ENCODE assay signal across 9 mouse cellular contexts in the genomic region with DNA sequence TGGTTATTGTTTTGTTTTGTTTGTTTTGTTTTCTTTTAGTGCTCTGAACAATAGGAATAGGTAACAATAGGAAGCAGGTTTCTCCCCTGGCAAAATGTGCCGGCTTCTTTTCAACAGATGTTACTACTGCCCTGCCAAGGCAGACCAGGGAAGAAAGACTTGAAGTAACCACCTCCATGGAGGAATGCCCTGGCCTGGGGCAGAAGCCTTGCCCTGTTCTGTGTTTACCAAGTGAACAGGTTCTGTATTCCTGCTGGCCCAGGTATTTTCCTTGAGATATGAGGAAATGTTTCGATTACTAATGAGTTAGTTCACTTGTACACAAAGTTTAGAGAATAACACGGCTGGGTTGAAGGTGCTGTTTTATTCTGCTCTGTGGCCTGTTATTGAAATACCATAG. TPM values are rescaled to one million over a fixed set of nuclear protein-coding genes. Genes with fewer than 3 reads are reported as not detected.
DNase-seq lines count a peak whose midpoint lies in the region; ATAC-seq lines count a peak whose summit lies in the region.
"Had no signal": no experiment of that assay in that cellular context is flagged by ENCODE, and none has a peak within 500 bp of the region (broad histone marks: within the 10 kb centered on the region; RNA-seq: fewer than 3 reads in every experiment).

No protein-coding gene starts in this region.

- H3K4me1 ChIP-seq in heart, embryonic 11.5 days (ENCODE audit: control insufficient read depth, insufficient read depth, low read length), result peaks cover 5% of the 10 kb centered on the region; the same call in 1 of the 2 replicates
- H3K4me1 ChIP-seq in forebrain, embryonic 13.5 days, result peaks cover 28% of the 10 kb centered on the region
- H3K4me1 ChIP-seq in kidney, embryonic 15.5 days, result peaks cover 19% of the 10 kb centered on the region
- peaks cover 7% of the 10 kb centered on the region for H3K4me1 ChIP-seq in midbrain, embryonic 12.5 days

- DNase-seq in heart, adult 18-20 months, result no peak
- DNase-seq in left cerebral cortex, postnatal 10 days (ENCODE audit: extremely low spot score in 1 of 2, low spot score in 2 of 2), result no peak
- DNase-seq in frontal cortex, postnatal 10 days (ENCODE audit: low spot score in 2 of 2), result no peak
- no peak for DNase-seq in B cell, adult 2 months
- DNase-seq: layer of hippocampus, adult 9-11 months had no signal

- WGBS in heart, embryonic 11.5 days (ENCODE audit: insufficient replicate concordance), result 53% methylated on average over 3 of the region's 3 CpGs
- 66% methylated on average over 3 of the region's 3 CpGs for WGBS in forebrain, embryonic 13.5 days
- 57% methylated on average over 3 of the region's 3 CpGs for WGBS in kidney, embryonic 15.5 days
- WGBS in midbrain, embryonic 12.5 days, result 62% methylated on average over 3 of the region's 3 CpGs

- no peaks in the 10 kb centered on the region for H3K9me3 ChIP-seq in heart, embryonic 11.5 days (replicated peaks; ENCODE audit: control insufficient read depth, low read length)
- no peaks in the 10 kb centered on the region for H3K9me3 ChIP-seq in forebrain, embryonic 13.5 days (replicated peaks)
- no peaks in the 10 kb centered on the region for H3K9me3 ChIP-seq in kidney, embryonic 15.5 days (replicated peaks)
- no peaks in the 10 kb centered on the region for H3K9me3 ChIP-seq in midbrain, embryonic 12.5 days

- intact Hi-C loops in left cerebral cortex, postnatal 10 days (cut with DNase I), result no loop called here

- no peak overlapping the region for H3K9ac ChIP-seq in heart, embryonic 11.5 days (ENCODE audit: low read depth, low read length)
- H3K9ac ChIP-seq in forebrain, embryonic 13.5 days, result peak overlapping the region; percentile 91; the same call in 1 of the 2 replicates
- H3K9ac ChIP-seq in kidney, embryonic 15.5 days, result 0 out of 2 replicates have a peak overlapping the region, but pooled peaks have one; percentile 14
- 0 out of 2 replicates have a peak overlapping the region, but pooled peaks have one; percentile 81 for H3K9ac ChIP-seq in midbrain, embryonic 12.5 days (replicated peaks)

- peak overlapping the region; percentile 75 for H3K4me3 ChIP-seq in heart, embryonic 11.5 days (ENCODE audit: low read depth, low read length)
- H3K4me3 ChIP-seq in forebrain, embryonic 13.5 days, result peak overlapping the region; percentile 74
- H3K4me3 ChIP-seq in kidney, embryonic 15.5 days (replicated peaks), result peak overlapping the region; percentile 77
- H3K4me3 ChIP-seq in midbrain, embryonic 12.5 days, result peak overlapping the region; percentile 72; the same call in 1 of the 2 replicates

- H3K27me3 ChIP-seq in heart, embryonic 11.5 days (ENCODE audit: control insufficient read depth, insufficient read depth, low read length), result no peaks in the 10 kb centered on the region
- no peaks in the 10 kb centered on the region for H3K27me3 ChIP-seq in forebrain, embryonic 13.5 days
- no peaks in the 10 kb centered on the region for H3K27me3 ChIP-seq in kidney, embryonic 15.5 days
- H3K27me3 ChIP-seq in midbrain, embryonic 12.5 days, result no peaks in the 10 kb centered on the region

- no peak for ATAC-seq in heart, embryonic 11.5 days (replicated peaks; ENCODE audit: insufficient number of reproducible peaks, low FRiP score, low TSS enrichment)
- no peak for ATAC-seq in forebrain, embryonic 13.5 days
- ATAC-seq in kidney, embryonic 15.5 days (replicated peaks; ENCODE audit: low FRiP score), result no peak
- ATAC-seq in midbrain, embryonic 12.5 days (ENCODE audit: low FRiP score, low read depth), result no peak

- H3K4me2 ChIP-seq in heart, embryonic 11.5 days, result peak overlapping the region; percentile 98
- H3K4me2 ChIP-seq in forebrain, embryonic 13.5 days, result peak overlapping the region; percentile 94
- H3K4me2 ChIP-seq in kidney, embryonic 15.5 days, result peak overlapping the region; percentile 86
- peak overlapping the region; percentile 92 for H3K4me2 ChIP-seq in midbrain, embryonic 12.5 days (replicated peaks)

- no peaks in the 10 kb centered on the region for H3K36me3 ChIP-seq in heart, embryonic 11.5 days (ENCODE audit: control insufficient read depth, insufficient read depth, low read length)
- no peaks in the 10 kb centered on the region for H3K36me3 ChIP-seq in forebrain, embryonic 13.5 days (ENCODE audit: poor library complexity, severe bottlenecking)
- H3K36me3 ChIP-seq in kidney, embryonic 15.5 days, result no peaks in the 10 kb centered on the region
- no peaks in the 10 kb centered on the region for H3K36me3 ChIP-seq in midbrain, embryonic 12.5 days

- no peak overlapping the region for H3K27ac ChIP-seq in heart, embryonic 11.5 days (ENCODE audit: low read depth, low read length)
- H3K27ac ChIP-seq in forebrain, embryonic 13.5 days, result no peak overlapping the region
- H3K27ac ChIP-seq in kidney, embryonic 15.5 days, result peak overlapping the region; percentile 88; the same call in 1 of the 2 replicates
- H3K27ac ChIP-seq in midbrain, embryonic 12.5 days (replicated peaks), result no peak overlapping the region

RNA-seq across cellular contexts. Expression of a gene that starts 1.4 kb away (rescaled TPM):
- polyA plus RNA-seq in heart, embryonic 11.5 days (2014; fragmentation: Nextera tagmentation; extraction: Ambion mirVana), result 11.7 and 13.0 TPM in 2 replicates
- 1 to 10 TPM; 1.3 to 2.4 TPM for total RNA-seq in heart, adult 18-20 months (2021)
- polyA plus RNA-seq in forebrain, embryonic 13.5 days (2015; fragmentation: Nextera tagmentation; extraction: Ambion mirVana), result 27.2 and 27.6 TPM in 2 replicates
- polyA plus RNA-seq in kidney, embryonic 15.5 days (2015; fragmentation: Nextera tagmentation; extraction: Ambion mirVana), result 25.2 and 27.5 TPM in 2 replicates
- polyA plus RNA-seq in midbrain, embryonic 12.5 days (2016; fragmentation: Nextera tagmentation; extraction: Ambion mirVana), result 27.4 and 27.5 TPM in 2 replicates
- 10 to 100 TPM; 20.4 to 21.5 TPM for total RNA-seq in left cerebral cortex, postnatal 10 days (2021)

RNA-seq across cellular contexts. Expression of a gene that starts 1.5 kb away (rescaled TPM):
- 135 and 149 TPM in 2 replicates for polyA plus RNA-seq in heart, embryonic 11.5 days (2014; fragmentation: Nextera tagmentation; extraction: Ambion mirVana)
- 10 to 100 TPM; 31.7 to 33.0 TPM for total RNA-seq in heart, adult 18-20 months (2021)
- polyA plus RNA-seq in forebrain, embryonic 13.5 days (2015; fragmentation: Nextera tagmentation; extraction: Ambion mirVana), result 177 and 185 TPM in 2 replicates
- polyA plus RNA-seq in kidney, embryonic 15.5 days (2015; fragmentation: Nextera tagmentation; extraction: Ambion mirVana), result 168 and 188 TPM in 2 replicates
- 140 and 146 TPM in 2 replicates for polyA plus RNA-seq in midbrain, embryonic 12.5 days (2016; fragmentation: Nextera tagmentation; extraction: Ambion mirVana)
- 10 to 100 TPM; 49.7 to 52.4 TPM for total RNA-seq in left cerebral cortex, postnatal 10 days (2021)

RNA-seq across cellular contexts. Expression of a gene that starts 28.7 kb away (rescaled TPM):
- 0.26 TPM in 1 of 2 replicates, not detected in the other for polyA plus RNA-seq in heart, embryonic 11.5 days (2014; fragmentation: Nextera tagmentation; extraction: Ambion mirVana)
- 1 to 10 TPM; 1.0 to 2.0 TPM for total RNA-seq in heart, adult 18-20 months (2021)
- 0.13 TPM in 1 of 2 replicates, not detected in the other for polyA plus RNA-seq in forebrain, embryonic 13.5 days (2015; fragmentation: Nextera tagmentation; extraction: Ambion mirVana)
- 0.12 and 0.55 TPM in 2 replicates for polyA plus RNA-seq in kidney, embryonic 15.5 days (2015; fragmentation: Nextera tagmentation; extraction: Ambion mirVana)
- 0.27 and 0.47 TPM in 2 replicates for polyA plus RNA-seq in midbrain, embryonic 12.5 days (2016; fragmentation: Nextera tagmentation; extraction: Ambion mirVana)
- total RNA-seq in left cerebral cortex, postnatal 10 days (2021), result 1 to 10 TPM; 1.3 to 1.6 TPM
